Mouse (Mus musculus): ENCODE measurements at regions not wholly inside any gene's neighbourhood (a gene's known extent, or its start where the extent isn't known, plus 50 kb on each side); places are given as distances from the start of the nearest gene placed in this dataset.

DNA sequence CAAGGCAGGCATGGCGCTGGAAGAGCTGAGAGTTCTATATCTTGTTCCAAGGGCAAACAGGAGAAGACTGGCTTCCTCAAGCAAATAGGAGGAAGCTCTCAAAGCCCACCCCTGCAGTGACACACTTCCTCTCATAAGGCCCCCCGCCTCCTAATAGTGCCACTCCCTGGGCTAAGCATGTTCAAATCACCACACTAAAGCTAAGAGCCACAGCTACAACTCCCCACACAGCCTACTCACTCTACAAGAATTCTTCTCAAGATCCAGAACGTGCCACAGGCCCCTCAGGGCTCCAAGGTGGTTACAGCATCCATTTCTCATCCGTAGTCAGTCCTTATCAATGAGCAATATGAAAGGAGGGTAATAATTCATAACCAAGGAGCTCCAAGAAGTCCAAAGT, 103.4 kb upstream of the Map4k3 start:
- TF ChIP-seq CTCF (IDR thresholded peaks at IDR 0.05; ENCODE audit: low read depth, low read length) (no peak), POLR2A (IDR thresholded peaks at IDR 0.05; ENCODE audit: borderline replicate concordance, low read depth, low read length) (no peak)

Measured in bone marrow macrophage, adult 2 months (primary cell).